Comparison of ENCODE assay signal across 7 mouse cellular contexts in genomic region chr14:51986153-51986505, GRCm38 (mm10). TPM values are rescaled to one million over a fixed set of nuclear protein-coding genes. Genes with fewer than 3 reads are reported as not detected.
DNase-seq lines count a peak whose midpoint lies in the region; ATAC-seq lines count a peak whose summit lies in the region.

No protein-coding gene starts in this region.

- H3K9me3 ChIP-seq in lung, embryonic 16.5 days (ENCODE audit: control insufficient read depth, low read length): no peaks in the 10 kb centered on the region
- H3K9me3 ChIP-seq in forebrain, embryonic 12.5 days: no peaks in the 10 kb centered on the region
- H3K9me3 ChIP-seq in liver, embryonic 11.5 days (ENCODE audit: control insufficient read depth, low read length): no peaks in the 10 kb centered on the region
- no peaks in the 10 kb centered on the region for H3K9me3 ChIP-seq in stomach, embryonic 16.5 days (replicated peaks; ENCODE audit: control insufficient read depth, low read length)

- no peaks in the 10 kb centered on the region for H3K27me3 ChIP-seq in lung, embryonic 16.5 days (ENCODE audit: control insufficient read depth, insufficient read depth, low read depth, low read length)
- H3K27me3 ChIP-seq in forebrain, embryonic 12.5 days: no peaks in the 10 kb centered on the region
- 0 out of 2 replicates have a peak, but pooled peaks cover 4% of the 10 kb centered on the region for H3K27me3 ChIP-seq in liver, embryonic 11.5 days (replicated peaks; ENCODE audit: control insufficient read depth, insufficient read depth, low read length)
- no peaks in the 10 kb centered on the region for H3K27me3 ChIP-seq in stomach, embryonic 16.5 days (ENCODE audit: control insufficient read depth, insufficient read depth, low read length)

- DNase-seq in lung, postnatal 25 days (ENCODE audit: low spot score): no peak
- DNase-seq in liver, embryonic 11.5 days (ENCODE audit: low spot score): no peak
- DNase-seq in spleen, adult 18-20 months: no peak
- DNase-seq in adrenal gland, adult 18-20 months (ENCODE audit: low spot score in 2 of 2): no peak

- peaks cover 29% of the 10 kb centered on the region for H3K36me3 ChIP-seq in lung, embryonic 16.5 days (ENCODE audit: control insufficient read depth, insufficient read depth, low read length)
- H3K36me3 ChIP-seq in forebrain, embryonic 12.5 days (replicated peaks): peaks cover 44% of the 10 kb centered on the region
- peaks cover 13% of the 10 kb centered on the region; the same call in 1 of the 2 replicates for H3K36me3 ChIP-seq in liver, embryonic 11.5 days (ENCODE audit: control insufficient read depth, insufficient read depth, low read length)
- H3K36me3 ChIP-seq in stomach, embryonic 16.5 days (ENCODE audit: control insufficient read depth, insufficient read depth, low read length): peaks cover 31% of the 10 kb centered on the region

- 6% methylated on average over 7 of the region's 7 CpGs for WGBS in lung, embryonic 16.5 days
- WGBS in forebrain, embryonic 12.5 days: 1% methylated on average over 7 of the region's 7 CpGs
- 5% methylated on average over 7 of the region's 7 CpGs for WGBS in liver, embryonic 11.5 days
- WGBS in stomach, embryonic 16.5 days: 11% methylated on average over 7 of the region's 7 CpGs

- H3K27ac ChIP-seq in lung, embryonic 16.5 days (ENCODE audit: low read length): peak overlapping the region; percentile 97
- peak overlapping the region; percentile 89 for H3K27ac ChIP-seq in forebrain, embryonic 12.5 days
- peak overlapping the region; percentile 96 for H3K27ac ChIP-seq in liver, embryonic 11.5 days (ENCODE audit: low read depth, low read length)
- peak overlapping the region; percentile 96 for H3K27ac ChIP-seq in stomach, embryonic 16.5 days (ENCODE audit: low read length)

- H3K4me2 ChIP-seq in lung, embryonic 16.5 days (ENCODE audit: low read depth, low read length): peak overlapping the region; percentile 79
- H3K4me2 ChIP-seq in forebrain, embryonic 12.5 days: peak overlapping the region; percentile 92
- H3K4me2 ChIP-seq in liver, embryonic 11.5 days: peak overlapping the region; percentile 87
- peak overlapping the region; percentile 78 for H3K4me2 ChIP-seq in stomach, embryonic 16.5 days (ENCODE audit: low read depth, low read length)

- H3K4me1 ChIP-seq in lung, embryonic 16.5 days (replicated peaks; ENCODE audit: control insufficient read depth, insufficient read depth, low read length): peaks cover 20% of the 10 kb centered on the region; the same call in 1 of the 2 replicates
- H3K4me1 ChIP-seq in forebrain, embryonic 12.5 days: peaks cover 46% of the 10 kb centered on the region
- H3K4me1 ChIP-seq in liver, embryonic 11.5 days (replicated peaks; ENCODE audit: control insufficient read depth, insufficient read depth, low read length): peaks cover 32% of the 10 kb centered on the region
- peaks cover 20% of the 10 kb centered on the region for H3K4me1 ChIP-seq in stomach, embryonic 16.5 days (ENCODE audit: control insufficient read depth, insufficient read depth, low read length)

- peak overlapping the region; percentile 87 for H3K9ac ChIP-seq in lung, embryonic 16.5 days (ENCODE audit: low read length)
- peak overlapping the region; percentile 88 for H3K9ac ChIP-seq in forebrain, embryonic 12.5 days
- H3K9ac ChIP-seq in liver, embryonic 11.5 days (ENCODE audit: low read depth, low read length): peak overlapping the region; percentile 79
- peak overlapping the region; percentile 93 for H3K9ac ChIP-seq in stomach, embryonic 16.5 days (ENCODE audit: low read length)

- H3K4me3 ChIP-seq in lung, embryonic 16.5 days (ENCODE audit: low read length): peak overlapping the region; percentile 76
- H3K4me3 ChIP-seq in forebrain, embryonic 12.5 days (replicated peaks): peak overlapping the region; percentile 73
- peak overlapping the region; percentile 71 for H3K4me3 ChIP-seq in liver, embryonic 11.5 days (ENCODE audit: low read depth, low read length)
- peak overlapping the region; percentile 77 for H3K4me3 ChIP-seq in stomach, embryonic 16.5 days (replicated peaks; ENCODE audit: low read length)

- ATAC-seq in lung, embryonic 16.5 days (ENCODE audit: low read depth): no peak
- ATAC-seq in forebrain, embryonic 12.5 days (ENCODE audit: low FRiP score): no peak
- peak; percentile 76 for ATAC-seq in liver, embryonic 11.5 days (replicated peaks; ENCODE audit: low FRiP score)
- no peak for ATAC-seq in stomach, embryonic 16.5 days (ENCODE audit: insufficient read depth, low FRiP score)

RNA-seq across cellular contexts. Expression of gene Arhgef40, which starts 1.6 kb away (rescaled TPM):
- polyA plus RNA-seq in lung, embryonic 16.5 days (2015; fragmentation: Nextera tagmentation; extraction: Ambion mirVana): 95.0 and 98.4 TPM in 2 replicates
- polyA plus RNA-seq in forebrain, embryonic 12.5 days (2016; fragmentation: Nextera tagmentation; extraction: Ambion mirVana): 116 and 117 TPM in 2 replicates
- 50.7 and 61.8 TPM in 2 replicates for polyA plus RNA-seq in liver, embryonic 11.5 days (2014; fragmentation: Nextera tagmentation; extraction: Ambion mirVana)
- 81.9 and 92.6 TPM in 2 replicates for polyA plus RNA-seq in stomach, embryonic 16.5 days (2015; fragmentation: Nextera tagmentation; extraction: Ambion mirVana)
- 10 to 100 TPM; 37.8 to 39.7 TPM for total RNA-seq in adrenal gland, adult 18-20 months (2021)

RNA-seq across cellular contexts. Expression of gene Tmem253, which starts 29.3 kb away (rescaled TPM):
- polyA plus RNA-seq in lung, embryonic 16.5 days (2015; fragmentation: Nextera tagmentation; extraction: Ambion mirVana): 0.21 and 0.34 TPM in 2 replicates
- polyA plus RNA-seq in forebrain, embryonic 12.5 days (2016; fragmentation: Nextera tagmentation; extraction: Ambion mirVana): 1.1 TPM in 2 replicates
- 0.85 TPM in 1 of 2 replicates, not detected in the other for polyA plus RNA-seq in liver, embryonic 11.5 days (2014; fragmentation: Nextera tagmentation; extraction: Ambion mirVana)
- 8.0 and 12.8 TPM in 2 replicates for polyA plus RNA-seq in stomach, embryonic 16.5 days (2015; fragmentation: Nextera tagmentation; extraction: Ambion mirVana)
- total RNA-seq in adrenal gland, adult 18-20 months (2021): 1 to 10 TPM; 2.1 to 2.3 TPM

RNA-seq across cellular contexts. Expression of gene Zfp219, which starts 34.4 kb away (rescaled TPM):
- 20.1 and 20.8 TPM in 2 replicates for polyA plus RNA-seq in lung, embryonic 16.5 days (2015; fragmentation: Nextera tagmentation; extraction: Ambion mirVana)
- 97.1 and 101 TPM in 2 replicates for polyA plus RNA-seq in forebrain, embryonic 12.5 days (2016; fragmentation: Nextera tagmentation; extraction: Ambion mirVana)
- polyA plus RNA-seq in liver, embryonic 11.5 days (2014; fragmentation: Nextera tagmentation; extraction: Ambion mirVana): 19.8 and 21.9 TPM in 2 replicates
- 23.1 and 24.4 TPM in 2 replicates for polyA plus RNA-seq in stomach, embryonic 16.5 days (2015; fragmentation: Nextera tagmentation; extraction: Ambion mirVana)
- 10 to 100 TPM; 53.9 to 61.2 TPM for total RNA-seq in adrenal gland, adult 18-20 months (2021)

RNA-seq across cellular contexts. Expression of gene Olfr221, which starts 56.1 kb away (rescaled TPM):
- polyA plus RNA-seq in lung, embryonic 16.5 days (2015; fragmentation: Nextera tagmentation; extraction: Ambion mirVana): not detected in 2 replicates
- polyA plus RNA-seq in forebrain, embryonic 12.5 days (2016; fragmentation: Nextera tagmentation; extraction: Ambion mirVana): not detected in 2 replicates
- not detected in 2 replicates for polyA plus RNA-seq in liver, embryonic 11.5 days (2014; fragmentation: Nextera tagmentation; extraction: Ambion mirVana)
- polyA plus RNA-seq in stomach, embryonic 16.5 days (2015; fragmentation: Nextera tagmentation; extraction: Ambion mirVana): not detected in 2 replicates
- total RNA-seq in adrenal gland, adult 18-20 months (2021): not detected
